ENCODE assay signal across 9 mouse cellular contexts in genomic region chr8:66913616-66914536, GRCm38 (mm10). TPM values are rescaled to one million over a fixed set of nuclear protein-coding genes. Genes with fewer than 3 reads are reported as not detected.
A peak's percentile ranks its signal among the peaks of the same experiment; 100 is the strongest.
DNase-seq lines count a peak whose midpoint lies in the region; ATAC-seq and TF ChIP-seq lines count a peak whose summit lies in the region.
"Had no signal": no experiment of that assay in that cellular context is flagged by ENCODE, and none has a peak within 500 bp of the region (broad histone marks: within the 10 kb centered on the region; RNA-seq: fewer than 3 reads in every experiment).

No protein-coding gene starts in this region.

- peak; percentile 39; the same call in 1 of the 2 replicates for TF ChIP-seq CTCF in spleen, adult 2 months (IDR thresholded peaks at IDR 0.05; ENCODE audit: extremely low read depth, insufficient read depth, insufficient read length, insufficient replicate concordance)

- ATAC-seq in forebrain, embryonic 14.5 days, result no peak
- ATAC-seq in forebrain, embryonic 16.5 days, result no peak

- no peak overlapping the region for H3K4me3 ChIP-seq in forebrain, embryonic 14.5 days (ENCODE audit: low read depth, low read length)
- no peak overlapping the region for H3K4me3 ChIP-seq in forebrain, embryonic 16.5 days (replicated peaks; ENCODE audit: low read length)
- H3K4me3 ChIP-seq in spleen, adult 2 months (ENCODE audit: extremely low read depth, insufficient read depth, insufficient read length), result no peak overlapping the region; the same call in 1 of the 2 replicates
- H3K4me3 ChIP-seq: hindbrain, embryonic 15.5 days had no signal

- no peak overlapping the region for H3K9ac ChIP-seq in forebrain, embryonic 14.5 days (ENCODE audit: low read length)
- no peak overlapping the region for H3K9ac ChIP-seq in forebrain, embryonic 16.5 days (replicated peaks; ENCODE audit: low read depth, low read length)
- H3K9ac ChIP-seq: hindbrain, embryonic 15.5 days had no signal

- H3K27ac ChIP-seq in forebrain, embryonic 14.5 days (ENCODE audit: low read depth, low read length), result no peak overlapping the region
- H3K27ac ChIP-seq in forebrain, embryonic 16.5 days (ENCODE audit: low read length), result no peak overlapping the region
- H3K27ac ChIP-seq in spleen, adult 2 months (ENCODE audit: insufficient read depth, low read length), result no peak overlapping the region
- H3K27ac ChIP-seq: hindbrain, embryonic 15.5 days had no signal

- WGBS in forebrain, embryonic 14.5 days, result 76% methylated on average over 14 of the region's 14 CpGs
- WGBS in forebrain, embryonic 16.5 days, result 72% methylated on average over 14 of the region's 14 CpGs
- WGBS in large intestine, adult 2 months, result 63% methylated on average over 14 of the region's 14 CpGs
- WGBS in spleen, adult 2 months, result 63% methylated on average over 14 of the region's 14 CpGs

- H3K9me3 ChIP-seq in forebrain, embryonic 14.5 days (replicated peaks; ENCODE audit: control insufficient read depth, low read length), result no peaks in the 10 kb centered on the region
- no peaks in the 10 kb centered on the region for H3K9me3 ChIP-seq in forebrain, embryonic 16.5 days (ENCODE audit: control insufficient read depth, low read length)
- H3K9me3 ChIP-seq: hindbrain, embryonic 15.5 days had no signal

- no peak for TF ChIP-seq POLR2A in spleen, adult 2 months (IDR thresholded peaks at IDR 0.05; ENCODE audit: low read depth, low read length)

- H3K4me2 ChIP-seq in forebrain, embryonic 14.5 days (ENCODE audit: low read length), result no peak overlapping the region
- H3K4me2 ChIP-seq in forebrain, embryonic 16.5 days (ENCODE audit: low read length), result no peak overlapping the region
- H3K4me2 ChIP-seq: hindbrain, embryonic 15.5 days had no signal

- H3K27me3 ChIP-seq in forebrain, embryonic 14.5 days (replicated peaks; ENCODE audit: control insufficient read depth, insufficient read depth, low read length), result no peaks in the 10 kb centered on the region
- no peaks in the 10 kb centered on the region for H3K27me3 ChIP-seq in forebrain, embryonic 16.5 days (replicated peaks; ENCODE audit: control insufficient read depth, insufficient read depth, low read length)
- H3K27me3 ChIP-seq in spleen, adult 2 months (ENCODE audit: control insufficient read depth, insufficient read depth, low read length), result no peaks in the 10 kb centered on the region
- H3K27me3 ChIP-seq: hindbrain, embryonic 15.5 days had no signal

- peak; percentile 10 for DNase-seq in forebrain, embryonic 14.5 days (ENCODE audit: low spot score)
- DNase-seq in spleen, adult 18-20 months, result peak; percentile 10 to 49
- no peak for DNase-seq in spleen, adult 12 weeks (ENCODE audit: low spot score)
- DNase-seq in embryo, embryonic 10.5 days (ENCODE audit: low spot score), result peak; percentile 30
- peak; percentile 4 for DNase-seq in large intestine, adult 2 months (ENCODE audit: low read depth, low spot score)
- peak in 1 of 2 experiments; percentile 31 for DNase-seq in spleen, adult 2 months (ENCODE audit: low read depth in 1 of 2, low spot score in 2 of 2)
- no peak for DNase-seq in retina, postnatal 1 day

- H3K4me1 ChIP-seq in forebrain, embryonic 14.5 days (ENCODE audit: control insufficient read depth, insufficient read depth, low read length), result no peaks in the 10 kb centered on the region
- H3K4me1 ChIP-seq in forebrain, embryonic 16.5 days (replicated peaks; ENCODE audit: control insufficient read depth, insufficient read depth, low read length), result 0 out of 2 replicates have a peak, but pooled peaks cover 2% of the 10 kb centered on the region
- H3K4me1 ChIP-seq in spleen, adult 2 months (ENCODE audit: control insufficient read depth, insufficient read depth, insufficient read length), result no peaks in the 10 kb centered on the region

- H3K36me3 ChIP-seq in forebrain, embryonic 14.5 days (ENCODE audit: control insufficient read depth, insufficient read depth, low read length), result no peaks in the 10 kb centered on the region
- H3K36me3 ChIP-seq in forebrain, embryonic 16.5 days (ENCODE audit: control insufficient read depth, insufficient read depth), result no peaks in the 10 kb centered on the region
- no peaks in the 10 kb centered on the region for H3K36me3 ChIP-seq in spleen, adult 2 months (ENCODE audit: control insufficient read depth, insufficient read depth, low read length)
- H3K36me3 ChIP-seq: hindbrain, embryonic 15.5 days had no signal

RNA-seq across cellular contexts. Expression of gene Naf1, which starts 53.9 kb away (rescaled TPM):
- polyA plus RNA-seq in forebrain, embryonic 14.5 days (2014; fragmentation: Nextera tagmentation; extraction: Ambion mirVana), result 3.2 and 3.3 TPM in 2 replicates
- polyA plus RNA-seq in forebrain, embryonic 16.5 days (2015; fragmentation: Nextera tagmentation; extraction: Ambion mirVana), result 2.0 and 2.2 TPM in 2 replicates
- polyA plus RNA-seq in large intestine, adult 2 months (2012; rRNA removed), result 1.1 and 1.5 TPM in 2 replicates
- 2.5 and 3.8 TPM in 2 replicates for polyA plus RNA-seq in spleen, adult 2 months (2012; rRNA removed)

Comparison
In these comparisons a context has a peak if more than half of its experiments do, and no peak if none do; other contexts are left out.
1. DNase-seq: peak in forebrain, embryonic 14.5 days (single experiment), spleen, adult 18-20 months (2 of 2), embryo, embryonic 10.5 days (single experiment) and large intestine, adult 2 months (single experiment); none in spleen, adult 12 weeks (single experiment) and retina, postnatal 1 day (single experiment).